Mouse (Mus musculus): ENCODE results near the gene Fars2. TPM values are rescaled to one million over a fixed set of nuclear protein-coding genes. Genes with fewer than 3 reads are reported as not detected.
"Not testable (repeated sequence)": the region's sequence is repeated elsewhere in the genome, so short reads cannot be mapped to it uniquely, and the experiment has no call there.

Gene Fars2
- polyA plus RNA-seq, 1 experiment from 2014 or later: 32.4 TPM

GRCm38 (mm10) chr13:36145601-36146000, 28.4 kb downstream of the Fars2 start:
- ATAC-seq (ENCODE audit: insufficient number of reproducible peaks, insufficient read depth, low FRiP score, low TSS enrichment, low read depth): no peak
- Histone ChIP-seq H3K9me3 (no peaks in the 10 kb centered on the region), H3K9ac (replicated peaks) (no peak overlapping the region), H3K27me3 (no peaks in the 10 kb centered on the region), H3K27ac (no peak overlapping the region), H3K36me3 (no peaks in the 10 kb centered on the region), H3K4me2 (no peak overlapping the region), H3K4me3 (replicated peaks) (no peak overlapping the region), H3K4me1 (replicated peaks) (no peaks in the 10 kb centered on the region)
- WGBS: 81% methylated on average over 1 of the region's 1 CpGs

- Histone ChIP-seq H3K36me3 (no peaks in the 10 kb centered on the region), H3K4me3 (replicated peaks) (no peak overlapping the region), H3K9ac (replicated peaks) (no peak overlapping the region), H3K27ac (no peak overlapping the region), H3K4me2 (no peak overlapping the region), H3K9me3 (no peaks in the 10 kb centered on the region), H3K27me3 (no peaks in the 10 kb centered on the region), H3K4me1 (replicated peaks) (peaks cover 7% of the 10 kb centered on the region; the same call in 1 of the 2 replicates)
- 66% methylated on average over 6 of the region's 6 CpGs for WGBS
- ATAC-seq (ENCODE audit: insufficient number of reproducible peaks, insufficient read depth, low FRiP score, low TSS enrichment, low read depth): no peak
These were observed 32.1 kb downstream of the Fars2 start for GRCm38 (mm10) chr13:36149175-36149939.

GRCm38 (mm10) chr13:36150272-36150671, 33.1 kb downstream of the Fars2 start:
- 64% methylated on average over 5 of the region's 5 CpGs for WGBS
- Histone ChIP-seq H3K9me3 (no peaks in the 10 kb centered on the region), H3K36me3 (no peaks in the 10 kb centered on the region), H3K9ac (replicated peaks) (no peak overlapping the region), H3K4me1 (replicated peaks) (peaks cover 7% of the 10 kb centered on the region; the same call in 1 of the 2 replicates), H3K4me3 (replicated peaks) (no peak overlapping the region), H3K27me3 (no peaks in the 10 kb centered on the region), H3K4me2 (no peak overlapping the region), H3K27ac (no peak overlapping the region)
- no peak for ATAC-seq (ENCODE audit: insufficient number of reproducible peaks, insufficient read depth, low FRiP score, low TSS enrichment, low read depth)

- Histone ChIP-seq H3K27me3 (no peaks in the 10 kb centered on the region), H3K27ac (no peak overlapping the region), H3K9me3 (no peaks in the 10 kb centered on the region), H3K9ac (replicated peaks) (no peak overlapping the region), H3K4me2 (no peak overlapping the region), H3K4me3 (replicated peaks) (no peak overlapping the region), H3K36me3 (no peaks in the 10 kb centered on the region), H3K4me1 (replicated peaks) (peaks cover 7% of the 10 kb centered on the region; the same call in 1 of the 2 replicates)
- WGBS: 73% methylated on average over 5 of the region's 5 CpGs
- ATAC-seq (ENCODE audit: insufficient number of reproducible peaks, insufficient read depth, low FRiP score, low TSS enrichment, low read depth): no peak
These were observed 35.7 kb downstream of the Fars2 start for GRCm38 (mm10) chr13:36152728-36153498.

- WGBS: 91% methylated on average over 7 of the region's 7 CpGs
- no peak overlapping the region for H3K4me3 ChIP-seq (replicated peaks)
- H3K36me3 ChIP-seq: no peaks in the 10 kb centered on the region
- no peaks in the 10 kb centered on the region for H3K27me3 ChIP-seq
- peaks cover 7% of the 10 kb centered on the region; the same call in 1 of the 2 replicates for H3K4me1 ChIP-seq (replicated peaks)
- no peak overlapping the region for H3K27ac ChIP-seq
- no peak for ATAC-seq (ENCODE audit: insufficient number of reproducible peaks, insufficient read depth, low FRiP score, low TSS enrichment, low read depth)
- H3K4me2 ChIP-seq: no peak overlapping the region
- no peak overlapping the region for H3K9ac ChIP-seq (replicated peaks)
- no peaks in the 10 kb centered on the region for H3K9me3 ChIP-seq
These were observed 39.2 kb downstream of the Fars2 start for GRCm38 (mm10) chr13:36156340-36156931.

- Histone ChIP-seq H3K36me3 (no peaks in the 10 kb centered on the region), H3K4me3 (replicated peaks) (no peak overlapping the region)
- no peak for ATAC-seq (ENCODE audit: insufficient number of reproducible peaks, insufficient read depth, low FRiP score, low TSS enrichment, low read depth)
These were observed 46.2 kb downstream of the Fars2 start for GRCm38 (mm10) chr13:36163411-36163810.

GRCm38 (mm10) chr13:36163898-36164297, 46.7 kb downstream of the Fars2 start:
- Histone ChIP-seq H3K9ac (replicated peaks) (no peak overlapping the region), H3K9me3 (no peaks in the 10 kb centered on the region), H3K4me3 (replicated peaks) (no peak overlapping the region), H3K36me3 (no peaks in the 10 kb centered on the region), H3K4me2 (no peak overlapping the region), H3K4me1 (replicated peaks) (no peaks in the 10 kb centered on the region), H3K27me3 (no peaks in the 10 kb centered on the region), H3K27ac (no peak overlapping the region)
- ATAC-seq (ENCODE audit: insufficient number of reproducible peaks, insufficient read depth, low FRiP score, low TSS enrichment, low read depth): no peak
- 87% methylated on average over 1 of the region's 1 CpGs for WGBS

More at GRCm38 (mm10) chr13:36163411-36163810, 46.2 kb downstream of the Fars2 start:
- WGBS: 92% methylated on average over 5 of the region's 5 CpGs
- Histone ChIP-seq H3K27ac (no peak overlapping the region), H3K9ac (replicated peaks) (no peak overlapping the region), H3K4me1 (replicated peaks) (no peaks in the 10 kb centered on the region), H3K27me3 (no peaks in the 10 kb centered on the region), H3K4me2 (no peak overlapping the region), H3K9me3 (no peaks in the 10 kb centered on the region)

GRCm38 (mm10) chr13:36172981-36173380, 55.8 kb downstream of the Fars2 start:
- H3K4me3 ChIP-seq (replicated peaks); H3K4me1 ChIP-seq (replicated peaks); H3K9ac ChIP-seq (replicated peaks); H3K36me3 ChIP-seq; ATAC-seq (ENCODE audit: insufficient number of reproducible peaks, insufficient read depth, low FRiP score, low TSS enrichment, low read depth); H3K4me2 ChIP-seq; H3K27ac ChIP-seq; H3K9me3 ChIP-seq; H3K27me3 ChIP-seq: not testable (repeated sequence)
- 67% methylated on average over 2 of the region's 2 CpGs for WGBS

- no peak for ATAC-seq (ENCODE audit: insufficient number of reproducible peaks, insufficient read depth, low FRiP score, low TSS enrichment, low read depth)
- Histone ChIP-seq H3K4me3 (replicated peaks) (no peak overlapping the region), H3K27ac (no peak overlapping the region), H3K27me3 (no peaks in the 10 kb centered on the region), H3K4me1 (replicated peaks) (no peaks in the 10 kb centered on the region), H3K36me3 (no peaks in the 10 kb centered on the region), H3K4me2 (no peak overlapping the region), H3K9ac (replicated peaks) (no peak overlapping the region), H3K9me3 (no peaks in the 10 kb centered on the region)
- 93% methylated on average over 5 of the region's 5 CpGs for WGBS
These were observed 56.9 kb downstream of the Fars2 start for GRCm38 (mm10) chr13:36174101-36174500.

- ATAC-seq (ENCODE audit: insufficient number of reproducible peaks, insufficient read depth, low FRiP score, low TSS enrichment, low read depth): no peak
- no peaks in the 10 kb centered on the region for H3K36me3 ChIP-seq
- no peak overlapping the region for H3K4me2 ChIP-seq
- H3K27ac ChIP-seq: no peak overlapping the region
- H3K9ac ChIP-seq (replicated peaks): no peak overlapping the region
- H3K4me3 ChIP-seq (replicated peaks): no peak overlapping the region
- H3K9me3 ChIP-seq: no peaks in the 10 kb centered on the region
- WGBS: 83% methylated on average over 4 of the region's 4 CpGs
- H3K4me1 ChIP-seq (replicated peaks): no peaks in the 10 kb centered on the region
- H3K27me3 ChIP-seq: no peaks in the 10 kb centered on the region
These were observed 57.6 kb downstream of the Fars2 start for GRCm38 (mm10) chr13:36174772-36175171.

GRCm38 (mm10) chr13:36181231-36181630, 64.0 kb downstream of the Fars2 start:
- Histone ChIP-seq H3K36me3 (no peaks in the 10 kb centered on the region), H3K4me3 (replicated peaks) (no peak overlapping the region), H3K4me2 (no peak overlapping the region), H3K4me1 (replicated peaks) (no peaks in the 10 kb centered on the region), H3K9me3 (no peaks in the 10 kb centered on the region), H3K9ac (replicated peaks) (no peak overlapping the region), H3K27me3 (no peaks in the 10 kb centered on the region), H3K27ac (no peak overlapping the region)
- ATAC-seq (ENCODE audit: insufficient number of reproducible peaks, insufficient read depth, low FRiP score, low TSS enrichment, low read depth): no peak
- 80% methylated on average over 2 of the region's 2 CpGs for WGBS

All from limb, embryonic 12.5 days (tissue).